Mouse (Mus musculus) c-Kit-positive CD71-negative TER-119-negative erythroid progenitor cells, embryonic 14.5 days (primary cell): ENCODE data around the gene Gm17018.

Experiments used
- DNase-seq: peaks from one replicate; pipeline ENCODE4 v3.0.0-alpha.2; 2013; ENCODE audit warnings: low read depth

Gm17018 gene

GRCm38 (mm10) chr19:45589761-45590160 lies 29.3 kb downstream of the Gm17018 start:
- no peak for DNase-seq

GRCm38 (mm10) chr19:45591704-45592103 lies 31.3 kb downstream of the Gm17018 start:
- DNase-seq, result no peak

- DNase-seq, result no peak
Measured at GRCm38 (mm10) chr19:45592916-45593315, 32.5 kb downstream of the Gm17018 start.

- DNase-seq, result no peak
Measured at GRCm38 (mm10) chr19:45594079-45594478, 33.7 kb downstream of the Gm17018 start.

- no peak for DNase-seq
Measured at GRCm38 (mm10) chr19:45595481-45595880, 35.1 kb downstream of the Gm17018 start.

GRCm38 (mm10) chr19:45596019-45596418 lies 35.6 kb downstream of the Gm17018 start:
- DNase-seq, result no peak

- no peak for DNase-seq
Measured at GRCm38 (mm10) chr19:45596434-45596833, 36.0 kb downstream of the Gm17018 start.

GRCm38 (mm10) chr19:45597106-45597505 lies 36.7 kb downstream of the Gm17018 start:
- DNase-seq, result no peak

GRCm38 (mm10) chr19:45602606-45603005 lies 42.2 kb downstream of the Gm17018 start:
- DNase-seq, result peak; percentile 40

- no peak for DNase-seq
Measured at GRCm38 (mm10) chr19:45606701-45607100, 46.3 kb downstream of the Gm17018 start.

GRCm38 (mm10) chr19:45607479-45607878 lies 47.1 kb downstream of the Gm17018 start:
- DNase-seq, result no peak

- DNase-seq, result no peak
Measured at GRCm38 (mm10) chr19:45608648-45609339, 48.4 kb downstream of the Gm17018 start.

GRCm38 (mm10) chr19:45610823-45611222 lies 50.4 kb downstream of the Gm17018 start:
- no peak for DNase-seq

- DNase-seq, result no peak
Measured at GRCm38 (mm10) chr19:45614375-45614774, 54.0 kb downstream of the Gm17018 start.

- no peak for DNase-seq
Measured at GRCm38 (mm10) chr19:45614928-45615327, 54.5 kb downstream of the Gm17018 start.

GRCm38 (mm10) chr19:45615415-45616213 lies 55.2 kb downstream of the Gm17018 start:
- no peak for DNase-seq

GRCm38 (mm10) chr19:45616214-45616518 lies 55.8 kb downstream of the Gm17018 start:
- DNase-seq, result no peak

GRCm38 (mm10) chr19:45616735-45617134 lies 56.3 kb downstream of the Gm17018 start:
- DNase-seq, result no peak

- DNase-seq, result no peak
Measured at GRCm38 (mm10) chr19:45618184-45618583, 57.8 kb downstream of the Gm17018 start.

GRCm38 (mm10) chr19:45619744-45620501 lies 59.5 kb downstream of the Gm17018 start:
- no peak for DNase-seq

GRCm38 (mm10) chr19:45621061-45621460 lies 60.6 kb downstream of the Gm17018 start:
- no peak for DNase-seq

GRCm38 (mm10) chr19:45622144-45622543 lies 61.7 kb downstream of the Gm17018 start:
- no peak for DNase-seq

- DNase-seq, result no peak
Measured at GRCm38 (mm10) chr19:45623710-45624109, 63.3 kb downstream of the Gm17018 start.
